Mouse (Mus musculus) adrenal gland (tissue): ENCODE results near the gene Dcaf11.

Source experiments
- intact Hi-C: fragments of 180-260 bp; cut with DNase I; formaldehyde crosslinking; loops from one replicate; pipeline ENCODE4 v1.15.1; 2025
- long read RNA-seq, 2 experiments: library from polyadenylated mRNA; unstranded; transcript quantifications; one replicate each; pipeline ENCODE4 v2.0.0; 2020; ENCODE audit warnings: borderline replicate concordance in 1 of 2; ENCODE audit not compliant: insufficient replicate concordance in 1 of 2

The Dcaf11 gene
- long read RNA-seq, experiment 1, transcript Dcaf11-206 (14 exons, 2,660 nt): major isoform, 21 of 88 reads
- long read RNA-seq, experiment 1, transcript Dcaf11-202 (15 exons, 2,538 nt): minor isoform, 10 of 88 reads
- long read RNA-seq, experiment 1, partial matches to known transcripts: 22 of 88 reads
- long read RNA-seq, experiment 1, other reads (novel, unspliced or antisense): 30 of 88 reads
- long read RNA-seq, experiment 2, transcript Dcaf11-216 (15 exons, 2,624 nt): minor isoform, 5 of 106 reads
- long read RNA-seq, experiment 2, transcript Dcaf11-206 (14 exons, 2,660 nt): major isoform, 31 of 106 reads
- long read RNA-seq, experiment 2, transcript Dcaf11-202 (15 exons, 2,538 nt): minor isoform, 7 of 106 reads
- long read RNA-seq, experiment 2, partial matches to known transcripts: 21 of 106 reads
- long read RNA-seq, experiment 2, other reads (novel, unspliced or antisense): 38 of 106 reads

DNA sequence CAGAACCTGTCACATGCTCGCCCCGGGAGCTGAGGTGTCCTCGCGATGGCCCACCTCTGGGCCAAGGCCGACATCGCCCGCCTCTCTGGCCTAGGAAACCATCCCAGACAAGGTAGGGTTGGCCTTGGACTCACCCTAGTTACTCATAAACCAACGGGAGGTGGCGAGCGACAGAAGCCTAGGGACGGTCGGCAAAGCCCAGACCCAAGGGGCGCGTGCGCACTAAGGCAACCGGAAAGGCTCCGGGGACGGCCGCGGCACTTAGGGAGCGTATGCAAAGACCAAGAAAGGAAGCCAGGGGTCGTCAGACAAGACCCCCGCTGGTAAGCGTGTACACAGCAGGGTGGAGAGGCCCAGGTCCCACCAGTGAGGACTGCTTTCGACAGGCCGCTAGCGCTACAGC, at the start of gene Dcaf11:
Gene Dcaf11 (plus strand): TSS at position 208 of the 403 bp plus-strand sequence.
- intact Hi-C loops: no loop called here

DNA sequence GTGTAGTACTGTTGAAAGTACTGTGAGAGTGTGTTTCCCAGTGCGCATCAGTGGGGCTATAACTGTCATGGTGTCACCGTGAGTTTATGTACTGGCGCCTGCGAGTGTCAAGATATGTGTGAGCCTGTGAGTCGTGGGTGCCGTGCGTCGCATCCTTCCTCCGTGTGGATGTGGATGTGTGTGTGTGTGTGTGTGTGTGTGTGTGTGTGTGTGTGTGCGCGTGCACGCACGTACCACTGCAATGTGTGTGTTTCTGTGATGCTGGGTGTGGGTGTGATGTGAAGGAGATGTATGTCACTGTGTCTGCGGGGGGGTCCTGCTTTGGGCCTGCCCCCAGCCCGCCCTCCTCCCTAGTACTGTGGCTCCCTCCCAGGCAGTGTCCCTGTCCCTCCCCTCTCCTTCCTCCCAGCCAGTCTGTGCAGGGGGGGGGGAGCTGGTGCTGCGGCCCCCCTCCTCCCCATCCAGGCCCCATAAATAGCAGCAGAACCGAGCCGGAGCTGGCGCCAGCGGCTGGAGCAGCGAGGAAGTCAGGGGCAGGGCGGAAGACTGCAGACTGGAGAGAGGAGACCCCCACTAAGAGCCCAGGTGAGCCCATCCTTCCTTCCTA, 49.6 kb upstream of the Dcaf11 start, which contains the start of gene Cpne6:
Gene Cpne6 (plus strand): TSS at position 321 of the 607 bp plus-strand sequence.
- intact Hi-C loops: no loop called here

DNA sequence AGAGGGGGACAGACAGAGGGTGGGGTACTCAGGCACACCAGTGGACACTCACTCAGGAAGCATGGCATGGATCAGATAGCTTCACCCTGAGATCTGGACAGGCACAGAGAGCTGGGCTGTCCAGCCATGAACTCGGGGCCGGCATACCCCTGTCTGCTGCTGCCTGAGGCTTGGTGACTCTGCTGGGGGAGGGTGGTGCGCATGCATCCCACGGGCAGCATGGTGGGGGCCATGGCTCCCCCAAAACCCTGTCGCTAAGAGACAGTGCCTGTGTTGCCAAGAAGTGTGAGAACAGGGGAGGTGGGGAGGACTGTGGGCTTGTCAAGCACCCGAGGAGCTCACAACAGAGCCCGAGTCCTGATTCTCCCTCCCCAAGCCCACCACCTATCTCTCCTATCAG, 48.8 kb upstream of the Dcaf11 start:
- intact Hi-C loops: no loop called here

DNA sequence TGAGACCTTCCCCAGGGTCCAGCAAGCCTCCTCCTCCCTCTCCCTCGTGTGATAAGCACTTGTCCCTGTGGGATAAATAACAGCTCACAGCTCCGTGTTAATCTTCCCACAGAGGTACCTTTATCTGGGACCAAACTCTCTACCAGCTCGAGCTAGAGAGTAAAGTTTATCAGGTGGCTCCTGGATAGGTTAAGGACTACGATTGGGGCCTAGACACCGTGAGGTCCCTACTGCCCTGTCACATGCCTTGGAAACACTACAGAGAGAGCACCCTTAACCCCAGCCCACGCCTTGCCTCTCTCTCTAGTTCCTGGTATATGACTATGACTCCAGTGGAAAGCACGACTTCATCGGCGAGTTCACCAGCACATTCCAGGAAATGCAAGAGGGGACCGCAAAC, 45.9 kb upstream of the Dcaf11 start:
- intact Hi-C loops: no loop called here

- intact Hi-C loops: no loop called here
These were observed 44.0 kb upstream of the Dcaf11 start for GRCm38 (mm10) chr14:55515846-55516245.

- intact Hi-C loops: no loop called here
These were observed 40.9 kb upstream of the Dcaf11 start for GRCm38 (mm10) chr14:55518897-55519296.

DNA sequence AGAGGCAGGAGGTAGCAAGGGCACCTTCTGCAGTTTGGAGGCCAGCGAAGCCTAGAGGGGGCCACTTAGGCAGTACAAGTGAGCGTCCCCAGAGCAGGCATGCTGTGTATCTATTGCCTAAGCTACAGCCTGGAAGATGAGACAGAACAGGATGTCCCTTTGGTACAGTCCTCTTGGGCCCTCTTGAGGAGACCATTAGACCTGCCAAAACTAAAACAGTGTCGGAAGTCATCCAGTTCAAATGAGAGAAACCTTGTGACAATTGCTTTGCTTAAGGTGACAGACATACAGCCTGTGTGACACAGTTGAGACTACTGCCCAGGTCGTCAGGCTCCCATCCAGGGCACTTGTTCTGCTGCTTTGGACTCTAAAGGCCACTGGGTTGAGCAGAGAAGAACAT, 40.2 kb upstream of the Dcaf11 start:
- intact Hi-C loops: no loop called here

DNA sequence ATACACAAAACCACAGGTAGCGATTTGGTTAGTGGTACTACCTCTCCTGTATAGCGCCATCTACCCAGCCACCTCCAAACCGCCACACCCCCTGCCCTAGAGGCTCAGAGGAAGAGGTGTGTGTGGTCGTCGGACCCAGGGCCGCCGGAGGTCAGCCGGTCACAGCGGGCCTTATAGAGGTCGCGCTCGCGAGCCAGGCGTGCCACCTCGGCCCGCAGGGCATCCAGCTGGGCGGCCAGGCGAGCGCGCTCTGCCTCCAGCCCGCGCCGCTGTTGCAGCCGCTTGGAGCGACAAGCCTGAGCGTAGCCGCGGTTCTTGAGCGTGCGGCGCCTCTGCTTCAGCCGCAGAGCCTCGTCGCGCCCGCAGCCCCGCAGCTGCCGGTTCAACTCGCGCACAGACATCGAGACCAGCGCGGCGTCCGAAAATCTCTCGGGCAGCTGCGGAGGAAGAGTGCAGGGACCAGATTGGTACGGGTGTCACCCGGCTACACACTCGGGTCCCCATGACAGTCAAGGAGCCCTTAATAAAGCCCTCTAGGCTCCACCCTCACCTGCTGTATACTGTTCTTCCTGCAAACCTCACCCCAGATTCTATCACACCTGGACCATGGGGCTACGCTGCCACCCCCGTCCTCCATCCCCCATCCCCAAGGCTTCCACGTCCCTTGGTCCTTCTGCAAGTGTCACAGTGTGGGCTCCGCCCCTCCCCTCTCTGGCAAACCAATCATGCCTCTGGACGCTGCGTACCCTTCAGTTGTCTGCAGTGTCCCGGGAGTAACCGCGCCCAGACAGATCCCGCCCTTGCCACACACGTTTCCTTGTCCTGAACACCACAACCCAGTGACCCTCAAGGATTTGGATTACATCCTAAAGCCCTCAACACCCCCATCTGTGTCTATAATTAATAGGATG, 39.1 kb upstream of the Dcaf11 start:
- intact Hi-C loops: no loop called here

DNA sequence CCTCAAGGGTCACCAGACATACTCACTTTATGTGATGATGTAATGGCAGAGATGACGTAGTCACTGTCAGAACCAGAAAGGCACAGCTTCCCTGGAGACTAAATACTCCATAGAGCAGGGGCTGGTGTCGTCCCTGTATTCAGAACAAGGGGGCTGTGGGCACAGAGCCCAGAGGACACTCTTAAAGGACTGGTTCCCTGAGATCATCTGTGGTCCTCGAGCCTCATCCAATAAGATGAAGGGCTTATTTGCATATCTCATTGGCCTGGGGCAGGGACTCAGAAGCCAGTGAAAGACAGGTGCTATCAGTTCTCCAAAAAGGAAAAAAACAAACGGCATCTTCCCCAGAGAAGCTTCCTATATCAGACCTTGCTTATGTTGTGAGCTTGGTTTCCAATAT, 35.7 kb upstream of the Dcaf11 start:
- intact Hi-C loops: no loop called here

DNA sequence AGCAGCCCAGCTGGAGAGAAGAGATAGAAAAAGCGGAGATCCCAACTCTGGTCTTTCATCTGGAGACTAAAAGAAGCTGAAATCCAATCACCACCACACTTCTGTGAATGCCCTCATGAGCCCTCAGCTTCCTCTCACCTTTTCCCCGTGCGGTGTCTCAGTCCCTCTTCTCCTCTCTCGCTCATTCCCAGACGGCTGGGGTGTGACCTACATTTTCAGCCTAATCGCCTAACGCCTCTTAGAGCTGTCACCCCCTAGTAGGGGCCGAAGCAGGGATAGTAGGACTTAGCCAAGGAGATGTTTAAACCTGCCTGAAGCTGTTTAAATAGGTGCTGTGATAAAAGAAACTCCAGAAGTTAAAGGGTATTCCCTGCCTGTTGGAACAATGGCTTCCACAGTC, 35.0 kb upstream of the Dcaf11 start, which contains the start of gene Nrl:
Gene Nrl (minus strand): TSS at position 197 of the 400 bp plus-strand sequence.
- intact Hi-C loops: no loop called here

GRCm38 (mm10) chr14:55526674-55527073, 33.1 kb upstream of the Dcaf11 start:
- intact Hi-C loops: no loop called here

DNA sequence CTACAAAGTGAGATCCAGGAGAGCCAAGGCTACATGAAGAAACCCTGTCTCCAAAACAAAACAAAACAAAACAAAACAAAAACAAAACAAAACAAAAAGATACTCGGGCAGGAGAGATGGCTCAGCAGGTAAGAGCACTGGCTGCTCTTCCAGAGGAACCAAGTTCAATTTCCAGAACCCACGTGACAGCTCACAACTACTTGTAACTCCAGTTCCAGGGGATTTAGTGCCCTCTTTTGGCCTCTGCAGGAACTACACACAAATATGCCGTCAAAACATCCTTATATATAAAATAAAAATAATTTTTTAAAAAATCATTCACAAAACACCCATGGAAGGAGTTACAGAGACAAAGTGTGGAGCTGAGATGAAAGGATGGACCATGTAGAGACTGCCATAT, 31.9 kb upstream of the Dcaf11 start:
- intact Hi-C loops: no loop called here

GRCm38 (mm10) chr14:55536116-55536745, 23.6 kb upstream of the Dcaf11 start:
- intact Hi-C loops: loop anchor here (2.0 kb wide), 1 partner anchor 39 kb away; no protein-coding TSS in a partner anchor

DNA sequence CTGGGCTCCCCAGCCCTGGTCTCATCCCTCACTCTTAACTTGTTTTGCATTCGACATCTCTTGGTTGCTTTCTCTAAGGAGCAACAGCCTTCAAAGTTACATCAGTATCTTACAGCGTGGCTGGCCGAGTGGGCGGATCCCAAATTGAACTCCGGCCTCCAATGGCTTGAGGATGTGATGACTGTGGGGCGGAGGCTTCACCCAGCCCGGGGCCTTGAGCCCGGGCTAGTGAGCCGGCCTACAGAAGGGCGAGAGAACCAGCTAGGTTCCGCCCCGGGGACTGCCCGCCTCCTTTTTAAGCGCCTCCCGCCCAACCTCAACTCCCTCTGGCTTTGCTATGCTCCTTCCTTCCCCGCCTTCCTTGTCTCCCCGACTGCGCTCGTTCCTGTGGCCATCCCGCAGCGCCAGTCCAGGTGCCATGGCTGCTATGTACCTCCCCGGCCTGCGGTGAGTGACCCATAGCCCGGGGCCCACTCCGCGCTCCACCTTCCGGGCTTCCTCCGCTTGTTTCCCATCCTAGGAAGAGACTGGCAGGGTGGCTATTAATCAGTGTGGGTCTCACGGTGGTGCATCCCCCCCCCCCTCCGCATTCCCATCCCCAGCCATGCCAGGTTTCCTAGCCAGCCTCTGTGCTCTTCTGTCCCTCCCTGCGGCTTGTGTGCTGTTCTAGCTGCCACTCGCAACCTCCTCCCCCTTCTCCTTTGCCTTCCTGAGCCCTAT, 19.6 kb upstream of the Dcaf11 start, which contains the start of gene Pck2:
Gene Pck2 (plus strand): TSS at position 200 of the 720 bp plus-strand sequence.
- intact Hi-C loops: no loop called here

DNA sequence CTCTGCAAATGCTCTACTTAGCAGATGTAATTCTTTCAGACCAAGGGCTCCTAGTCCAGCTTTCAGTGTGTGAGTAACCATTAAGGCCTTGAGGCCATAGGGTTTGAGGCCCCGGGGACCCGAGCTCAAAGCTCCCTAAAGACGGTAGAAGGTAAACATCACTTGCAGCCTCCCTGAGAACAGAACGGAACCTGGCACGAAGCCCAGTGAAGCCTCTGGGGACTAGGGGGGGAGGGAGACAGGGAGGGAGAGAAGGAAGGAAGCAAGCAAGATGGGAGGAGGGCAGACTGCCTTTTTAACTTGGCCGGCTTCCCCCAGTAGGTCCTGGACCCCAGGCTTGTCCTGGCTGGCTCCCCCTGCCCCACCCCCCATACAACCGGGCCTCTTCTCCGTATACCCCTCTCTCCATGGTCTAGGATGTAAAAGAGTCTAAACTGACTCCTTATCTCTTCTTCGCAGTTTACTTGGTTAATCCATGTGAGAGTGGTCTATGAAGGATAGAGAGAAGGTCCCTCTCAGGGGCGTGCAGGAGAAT, 19.0 kb upstream of the Dcaf11 start:
- intact Hi-C loops: no loop called here

- intact Hi-C loops: no loop called here
These were observed 17.5 kb upstream of the Dcaf11 start for GRCm38 (mm10) chr14:55542268-55542667.

DNA sequence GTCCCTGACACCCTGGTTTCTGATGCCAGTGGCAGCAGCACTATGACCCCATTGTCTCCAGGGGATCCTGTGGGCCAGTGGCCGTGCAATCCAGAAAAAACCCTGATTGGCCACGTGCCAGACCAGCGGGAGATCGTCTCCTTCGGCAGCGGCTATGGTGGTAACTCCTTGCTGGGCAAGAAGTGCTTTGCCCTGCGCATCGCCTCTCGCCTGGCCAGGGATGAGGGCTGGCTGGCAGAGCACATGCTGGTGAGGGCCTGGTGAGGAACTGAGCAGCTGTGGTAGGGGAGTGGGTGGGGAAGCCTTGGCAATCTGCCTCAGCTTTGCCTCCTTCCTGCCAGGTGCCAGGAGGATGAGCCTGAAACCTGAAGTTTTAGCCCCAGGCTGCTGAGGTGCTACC, 15.5 kb upstream of the Dcaf11 start:
- intact Hi-C loops: no loop called here

GRCm38 (mm10) chr14:55550191-55550590, 9.6 kb upstream of the Dcaf11 start:
- intact Hi-C loops: no loop called here

DNA sequence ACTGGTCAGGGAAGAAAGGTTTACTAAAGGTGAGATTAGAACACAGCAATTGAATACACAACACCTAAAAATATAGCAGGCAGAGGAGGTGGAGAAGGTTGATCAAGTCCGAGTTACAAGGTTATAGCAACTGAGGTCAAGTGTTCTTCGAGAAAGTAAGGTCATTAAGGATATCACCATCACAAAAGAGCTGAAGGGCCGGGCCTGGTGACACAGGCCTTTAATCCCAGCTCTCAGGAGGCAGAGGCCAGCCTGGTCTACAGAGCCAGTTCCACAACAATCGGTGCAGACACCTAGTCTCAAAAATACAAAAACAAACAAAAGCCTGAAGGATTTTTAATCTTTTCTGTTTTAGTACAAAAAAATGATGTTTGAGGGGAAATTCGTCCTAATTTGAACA, 8.5 kb upstream of the Dcaf11 start:
- intact Hi-C loops: no loop called here

DNA sequence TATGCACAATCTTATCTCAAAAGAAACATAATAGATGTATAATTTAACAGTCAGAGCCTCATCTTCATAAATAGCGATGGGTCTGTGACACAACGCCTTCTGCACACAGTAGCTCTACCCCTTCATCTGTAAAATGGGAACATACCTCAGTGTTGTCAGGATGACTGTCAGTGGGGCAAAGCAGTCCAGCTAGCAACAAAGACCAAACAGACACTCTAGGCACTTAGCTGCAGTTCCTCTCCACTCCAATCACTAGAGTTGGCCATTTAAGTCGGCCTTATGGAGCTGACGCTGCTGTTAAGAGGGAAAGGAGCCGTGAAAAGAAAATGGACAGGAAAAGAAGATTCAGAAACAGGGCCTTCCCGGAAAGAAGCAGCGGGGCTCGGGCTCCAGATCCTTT, 8.0 kb upstream of the Dcaf11 start:
- intact Hi-C loops: no loop called here
